Mouse (Mus musculus) kidney, postnatal 0 days (tissue): Measurements from ENCODE around the gene Ncapd3. TPM values are rescaled to one million over a fixed set of nuclear protein-coding genes. Genes with fewer than 3 reads are reported as not detected.

Source experiments
- ATAC-seq: fragments of 200-750 bp; cut with Nextera tagmentation; replicated peaks from 2 replicates; pipeline ENCODE4 v1.8.0; 2017; ENCODE audit warnings: low read depth, moderate number of reproducible peaks, moderate TSS enrichment, moderate library complexity; ENCODE audit not compliant: low FRiP score
- DNase-seq: peaks from one replicate; pipeline ENCODE4 v3.0.0-alpha.2; 2016; ENCODE audit warnings: low spot score
- H3K27ac ChIP-seq: fragments of 300-500 bp; sonication (generic); 2 replicates; pipeline ENCODE4 v1.5.1; 2014; ENCODE audit warnings: mild to moderate bottlenecking
- H3K27me3 ChIP-seq: fragments of 300-500 bp; sonication (generic); 2 replicates; pipeline ENCODE4 v1.6.1; 2014; ENCODE audit warnings: low read length, mixed read lengths; ENCODE audit not compliant: insufficient read depth
- H3K36me3 ChIP-seq: fragments of 300-500 bp; sonication (generic); 2 replicates; pipeline ENCODE4 v1.6.1; 2014; ENCODE audit warnings: low read length, mixed read lengths; ENCODE audit not compliant: insufficient read depth
- H3K4me1 ChIP-seq: fragments of 300-500 bp; sonication (generic); replicated peaks from 2 replicates; pipeline ENCODE4 v1.6.1; 2014; ENCODE audit warnings: antibody characterized with exemption, low read length, mixed read lengths; ENCODE audit not compliant: insufficient read depth
- H3K4me2 ChIP-seq: fragments of 300-500 bp; sonication (generic); 2 replicates; pipeline ENCODE4 v1.6.1; 2014; ENCODE audit warnings: mild to moderate bottlenecking, low read length, moderate library complexity, mixed read lengths
- H3K4me3 ChIP-seq: fragments of 300-500 bp; sonication (generic); replicated peaks from 2 replicates; pipeline ENCODE4 v1.5.1; 2014; ENCODE audit warnings: low read depth, low read length
- H3K9ac ChIP-seq: fragments of 300-500 bp; sonication (generic); 2 replicates; pipeline ENCODE4 v1.6.1; 2014; ENCODE audit warnings: low read depth, low read length
- H3K9me3 ChIP-seq: fragments of 300-500 bp; sonication (generic); replicated peaks from 2 replicates; pipeline ENCODE4 v1.6.1; 2016; ENCODE audit warnings: low read length, inconsistent platforms, mixed read lengths
- CTCF ChIP-seq: IDR thresholded peaks from 2 replicates; pipeline ENCODE4 v1.5.1; 2016; ENCODE audit warnings: antibody characterized with exemption, low read depth, mild to moderate bottlenecking, moderate library complexity
- WGBS: fragments of 180-500 bp; shearing (Covaris S2); extraction: QIAGEN DNeasy Blood & Tissue Kit; methylation state at CpG from one replicate; pipeline ENCODE4 v1.1.7; 2014; 5-methylcytosine and 5-hydroxymethylcytosine counted together
- polyA plus RNA-seq: library from polyadenylated mRNA; unstranded; fragments of >200 nt; fragmentation: Nextera tagmentation; extraction: Ambion mirVana; gene quantifications from 2 replicates; pipeline ENCODE4 v1.2.1, GENCODE M21; 2015

Gene Ncapd3
- polyA plus RNA-seq, 1 experiment from 2014 or later = 13.0 TPM

DNA sequence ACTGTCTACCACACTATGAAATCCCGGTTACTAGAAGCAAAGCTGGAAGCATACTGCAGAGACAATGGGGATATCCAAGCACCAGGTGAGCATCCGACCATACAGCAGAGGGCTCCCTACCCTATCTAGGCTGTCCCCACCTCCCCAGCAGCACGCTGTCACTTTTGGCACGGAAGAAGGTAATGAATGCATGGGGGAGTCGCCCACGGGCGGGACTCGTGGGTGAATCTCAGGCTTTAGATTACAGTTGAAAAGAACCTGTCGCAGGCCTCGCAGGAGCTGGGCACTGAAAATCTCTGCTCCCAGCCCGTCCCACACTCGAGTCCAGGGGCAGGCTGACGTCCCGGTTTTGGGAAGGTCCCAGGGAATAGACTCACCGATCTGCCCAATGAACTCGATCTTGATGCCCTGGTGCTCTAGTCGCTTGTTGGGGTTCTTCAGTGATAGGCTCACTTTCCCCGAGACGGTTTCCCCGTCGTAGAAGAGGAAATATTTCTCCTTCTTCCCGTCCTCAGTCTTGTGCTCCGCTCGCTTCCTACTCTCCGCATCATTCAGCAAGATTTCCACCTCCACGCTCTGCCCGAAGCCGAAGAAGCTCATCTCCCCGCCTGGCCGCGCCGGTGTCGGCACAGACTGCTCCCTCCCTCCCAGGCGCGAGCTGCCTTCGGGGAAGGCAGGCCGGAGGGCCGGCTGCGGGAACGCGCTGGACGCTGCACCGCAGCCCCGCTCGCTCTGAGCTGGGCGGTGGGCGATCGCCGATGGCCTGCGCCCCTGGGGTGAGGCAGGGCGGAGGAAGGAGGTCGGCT lies 750 bp upstream of the Ncapd3 start:
- Histone ChIP-seq H3K27ac (peak overlapping the region; percentile 90), H3K9me3 (no peaks in the 10 kb centered on the region), H3K36me3 (no peaks in the 10 kb centered on the region), H3K9ac (peak overlapping the region; percentile 93), H3K4me3 (peak overlapping the region; percentile 94), H3K4me1 (peaks cover 23% of the 10 kb centered on the region), H3K4me2 (peak overlapping the region; percentile 63), H3K27me3 (no peaks in the 10 kb centered on the region)
- peak; percentile 47 for DNase-seq
- TF ChIP-seq CTCF = peak; percentile 38; the same call in 1 of the 2 replicates
- under 1% methylated on average over 52 of the region's 52 CpGs for WGBS
- no peak; the same call in 1 of the 2 replicates for ATAC-seq

DNA sequence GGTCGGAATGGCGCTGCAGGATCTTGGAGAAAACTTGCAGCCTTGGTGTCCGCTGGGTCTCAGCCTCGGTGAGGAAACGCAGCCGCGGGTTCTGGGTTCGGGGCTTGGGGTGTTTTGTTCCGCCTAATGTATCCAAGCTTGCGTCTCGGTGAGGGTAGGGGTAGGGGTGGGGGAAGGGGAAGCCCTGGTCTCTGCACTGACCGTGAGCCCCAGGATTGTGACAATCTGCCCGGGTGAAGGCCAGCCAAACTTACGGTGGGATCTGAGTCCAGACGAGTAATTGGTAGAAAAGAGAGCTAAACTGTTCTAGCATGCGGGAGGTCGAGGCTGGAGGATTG lies 757 bp downstream of the Ncapd3 start:
- H3K4me1 ChIP-seq = peaks cover 23% of the 10 kb centered on the region
- H3K27ac ChIP-seq = 0 out of 2 replicates have a peak overlapping the region, but pooled peaks have one; percentile 13
- ATAC-seq (peak; percentile 49), DNase-seq (no peak)
- no peaks in the 10 kb centered on the region for H3K36me3 ChIP-seq
- H3K27me3 ChIP-seq = no peaks in the 10 kb centered on the region
- no peak for TF ChIP-seq CTCF
- peak overlapping the region; percentile 90 for H3K4me2 ChIP-seq
- H3K4me3 ChIP-seq = peak overlapping the region; percentile 94
- no peaks in the 10 kb centered on the region for H3K9me3 ChIP-seq
- WGBS = under 1% methylated on average over 17 of the region's 17 CpGs
- H3K9ac ChIP-seq = peak overlapping the region; percentile 78

DNA sequence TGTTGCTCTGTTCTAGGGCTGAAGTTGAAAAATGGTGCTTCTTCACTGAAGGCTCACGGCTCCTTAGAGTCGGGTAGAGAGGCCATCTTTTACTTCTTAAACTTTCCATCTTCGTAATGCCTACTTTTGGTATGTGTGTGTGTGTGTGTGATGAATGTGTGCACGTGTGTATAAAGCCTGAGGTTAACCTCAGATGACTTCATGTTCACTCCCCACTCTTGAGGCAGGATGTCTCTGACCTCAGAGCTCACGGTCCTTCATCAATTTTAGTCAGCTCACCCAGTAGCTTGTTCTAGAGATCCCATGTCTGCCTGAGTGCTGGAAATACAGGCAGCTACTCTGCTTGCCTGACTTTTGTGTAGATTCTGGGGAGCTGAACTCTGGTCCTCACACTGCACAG lies 13.9 kb downstream of the Ncapd3 start:
- Histone ChIP-seq H3K36me3 (peaks cover 52% of the 10 kb centered on the region), H3K27ac (no peak overlapping the region), H3K9me3 (no peaks in the 10 kb centered on the region), H3K4me1 (no peaks in the 10 kb centered on the region), H3K4me3 (no peak overlapping the region), H3K27me3 (no peaks in the 10 kb centered on the region), H3K4me2 (no peak overlapping the region), H3K9ac (no peak overlapping the region)
- no peak for TF ChIP-seq CTCF
- DNase-seq = no peak
- 81% methylated on average over 5 of the region's 5 CpGs for WGBS
- no peak for ATAC-seq

DNA sequence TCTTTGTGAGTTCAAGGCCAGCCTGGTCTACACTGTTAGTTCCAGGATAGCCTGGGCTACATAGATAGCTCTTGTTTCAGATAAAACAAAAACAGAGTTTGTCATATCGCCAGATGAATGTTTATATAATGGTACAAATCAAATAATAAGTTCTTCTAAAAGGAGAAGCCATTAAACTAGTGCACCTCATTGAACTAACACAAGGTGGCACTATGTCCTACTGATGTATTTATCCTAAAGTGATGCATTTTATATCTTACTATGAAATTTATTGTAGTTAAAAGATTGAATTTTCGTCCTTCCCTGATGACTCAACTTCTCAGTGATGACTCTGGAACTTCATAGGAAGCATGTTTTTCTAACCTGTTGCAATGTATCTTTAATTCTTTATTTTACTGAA lies 19.5 kb downstream of the Ncapd3 start:
- Histone ChIP-seq H3K4me1 (no peaks in the 10 kb centered on the region), H3K4me2 (no peak overlapping the region), H3K27me3 (no peaks in the 10 kb centered on the region), H3K9ac (no peak overlapping the region), H3K36me3 (peaks cover 51% of the 10 kb centered on the region), H3K9me3 (no peaks in the 10 kb centered on the region), H3K27ac (no peak overlapping the region), H3K4me3 (no peak overlapping the region)
- peak; percentile 49 for TF ChIP-seq CTCF
- DNase-seq (peak; percentile 7), ATAC-seq (no peak)
- 87% methylated on average over 2 of the region's 2 CpGs for WGBS

DNA sequence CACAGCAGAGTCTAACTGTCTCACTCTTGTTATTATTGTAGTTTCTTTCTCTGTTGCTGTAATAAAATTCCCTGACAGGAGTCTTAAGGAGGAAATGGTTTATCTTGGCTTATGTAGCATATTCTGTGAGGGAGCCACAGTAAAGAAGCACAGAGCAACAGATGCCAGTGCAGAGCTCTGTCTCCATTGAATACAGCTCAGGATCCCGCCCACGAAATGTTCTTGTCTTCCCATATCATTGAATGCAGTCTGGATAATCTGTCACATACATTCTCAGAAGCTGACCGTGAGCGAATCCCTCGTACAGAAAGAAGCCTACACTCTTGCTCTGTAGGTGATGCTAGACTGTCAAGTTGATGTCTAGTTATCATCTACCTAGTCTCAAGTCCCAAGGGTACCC lies 28.4 kb downstream of the Ncapd3 start:
- ATAC-seq (no peak), DNase-seq (peak; percentile 40)
- WGBS = 85% methylated on average over 5 of the region's 5 CpGs
- H3K36me3 ChIP-seq = peaks cover 57% of the 10 kb centered on the region
- H3K27ac ChIP-seq = no peak overlapping the region
- H3K4me2 ChIP-seq = no peak overlapping the region
- H3K9me3 ChIP-seq = no peaks in the 10 kb centered on the region
- no peak overlapping the region for H3K9ac ChIP-seq
- no peaks in the 10 kb centered on the region for H3K4me1 ChIP-seq
- H3K4me3 ChIP-seq = no peak overlapping the region
- no peak for TF ChIP-seq CTCF
- no peaks in the 10 kb centered on the region for H3K27me3 ChIP-seq

DNA sequence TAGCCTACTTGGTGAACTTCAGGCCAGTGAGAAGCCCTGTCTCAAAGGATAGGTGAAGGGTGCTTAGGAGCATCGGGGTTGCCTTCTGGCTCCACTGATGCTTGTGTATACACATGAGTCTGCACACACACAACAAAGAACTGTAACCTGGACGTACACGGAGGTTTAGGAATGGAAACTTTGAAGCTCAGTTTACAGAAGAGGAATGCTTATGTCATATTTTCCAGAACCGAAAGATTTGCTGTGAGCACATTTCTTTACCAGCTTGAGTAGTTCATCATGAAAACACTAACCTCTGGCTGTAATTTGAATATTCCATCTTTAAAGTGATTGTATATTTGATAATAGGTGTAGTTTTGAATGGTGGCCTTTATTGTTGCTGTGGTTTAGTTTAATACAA lies 40.9 kb downstream of the Ncapd3 start:
- Histone ChIP-seq H3K4me1 (no peaks in the 10 kb centered on the region), H3K27me3 (no peaks in the 10 kb centered on the region), H3K36me3 (peaks cover 44% of the 10 kb centered on the region), H3K4me2 (no peak overlapping the region), H3K27ac (no peak overlapping the region), H3K9me3 (no peaks in the 10 kb centered on the region), H3K4me3 (no peak overlapping the region), H3K9ac (no peak overlapping the region)
- no peak for TF ChIP-seq CTCF
- ATAC-seq = no peak
- no peak for DNase-seq
- 91% methylated on average over 4 of the region's 4 CpGs for WGBS
